Mouse (Mus musculus): ENCODE measurements at regions not wholly inside any gene's neighbourhood (a gene's known extent, or its start where the extent isn't known, plus 50 kb on each side); places are given as distances from the start of the nearest gene placed in this dataset.

DNA sequence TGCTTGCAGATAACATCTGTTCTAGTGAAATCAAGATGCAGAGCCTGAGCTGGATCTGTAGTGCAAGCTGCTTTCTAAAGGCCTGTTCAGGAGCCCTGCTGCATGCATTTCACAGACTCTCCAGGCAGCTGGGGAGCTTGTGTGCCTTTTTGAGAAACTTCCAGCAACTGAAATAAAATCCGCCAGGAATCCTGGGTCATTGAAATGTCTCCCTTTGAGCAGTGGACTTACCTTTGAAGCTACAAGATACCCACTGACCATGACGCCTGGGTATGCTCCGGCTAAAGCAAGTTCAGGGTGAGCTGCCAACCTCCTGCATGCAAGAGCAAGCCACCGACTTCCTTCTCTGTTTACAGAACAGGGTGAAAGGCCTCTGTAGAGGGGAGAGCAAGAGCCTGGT, 278.7 kb downstream of the Cenpw start:
- no peak for TF ChIP-seq CTCF (IDR thresholded peaks at IDR 0.05; ENCODE audit: low read depth)
- TF ChIP-seq EP300 (IDR thresholded peaks at IDR 0.05; ENCODE audit: low read depth): no peak
- ATAC-seq (ENCODE audit: insufficient read depth, low read depth): no peak
- 26% methylated on average over 4 of the region's 4 CpGs for WGBS

GRCm38 (mm10) chr10:29897780-29898363, 302.5 kb downstream of the Cenpw start:
- ATAC-seq (ENCODE audit: insufficient read depth, low read depth): no peak
- WGBS: 67% methylated on average over 1 of the region's 1 CpGs
- TF ChIP-seq CTCF (IDR thresholded peaks at IDR 0.05; ENCODE audit: low read depth) (no peak), EP300 (IDR thresholded peaks at IDR 0.05; ENCODE audit: low read depth) (no peak)

More for the DNA sequence above, 278.7 kb downstream of the Cenpw start:
- Histone ChIP-seq H3K4me3 (ENCODE audit: low read depth, low read length) (no peak overlapping the region), H3K9me3 (replicated peaks; ENCODE audit: control insufficient read depth, low read length) (no peaks in the 10 kb centered on the region), H3K4me1 (ENCODE audit: control insufficient read depth, insufficient read depth) (no peaks in the 10 kb centered on the region), H3K4me2 (ENCODE audit: low read depth, low read length) (no peak overlapping the region), H3K27ac (ENCODE audit: low read depth) (no peak overlapping the region), H3K27me3 (ENCODE audit: control insufficient read depth, insufficient read depth, low read length) (no peaks in the 10 kb centered on the region), H3K36me3 (replicated peaks; ENCODE audit: control insufficient read depth, insufficient read depth, low read length) (no peaks in the 10 kb centered on the region), H3K9ac (replicated peaks; ENCODE audit: low read depth, low read length) (no peak overlapping the region)
- DNase-seq (ENCODE audit: low spot score): no peak

GRCm38 (mm10) chr10:29864566-29864965, 328.9 kb upstream of the Rspo3 start:
- Histone ChIP-seq H3K9me3 (replicated peaks; ENCODE audit: control insufficient read depth, low read length) (no peaks in the 10 kb centered on the region), H3K9ac (replicated peaks; ENCODE audit: low read depth, low read length) (no peak overlapping the region), H3K36me3 (replicated peaks; ENCODE audit: control insufficient read depth, insufficient read depth, low read length) (no peaks in the 10 kb centered on the region), H3K4me2 (ENCODE audit: low read depth, low read length) (no peak overlapping the region), H3K4me1 (ENCODE audit: control insufficient read depth, insufficient read depth) (no peaks in the 10 kb centered on the region), H3K27ac (ENCODE audit: low read depth) (no peak overlapping the region), H3K27me3 (ENCODE audit: control insufficient read depth, insufficient read depth, low read length) (no peaks in the 10 kb centered on the region), H3K4me3 (ENCODE audit: low read depth, low read length) (no peak overlapping the region)
- no peak for DNase-seq (ENCODE audit: low spot score)
- ATAC-seq (ENCODE audit: insufficient read depth, low read depth): no peak
- TF ChIP-seq EP300 (IDR thresholded peaks at IDR 0.05; ENCODE audit: low read depth) (no peak), CTCF (IDR thresholded peaks at IDR 0.05; ENCODE audit: low read depth) (no peak)

More at GRCm38 (mm10) chr10:29897780-29898363, 302.5 kb downstream of the Cenpw start:
- no peak for DNase-seq (ENCODE audit: low spot score)
- H3K4me3 ChIP-seq (ENCODE audit: low read depth, low read length): no peak overlapping the region
- H3K36me3 ChIP-seq (replicated peaks; ENCODE audit: control insufficient read depth, insufficient read depth, low read length): no peaks in the 10 kb centered on the region
- H3K9me3 ChIP-seq (replicated peaks; ENCODE audit: control insufficient read depth, low read length): no peaks in the 10 kb centered on the region
- H3K27ac ChIP-seq (ENCODE audit: low read depth): no peak overlapping the region
- H3K9ac ChIP-seq (replicated peaks; ENCODE audit: low read depth, low read length): no peak overlapping the region
- no peaks in the 10 kb centered on the region for H3K27me3 ChIP-seq (ENCODE audit: control insufficient read depth, insufficient read depth, low read length)
- H3K4me2 ChIP-seq (ENCODE audit: low read depth, low read length): no peak overlapping the region
- H3K4me1 ChIP-seq (ENCODE audit: control insufficient read depth, insufficient read depth): no peaks in the 10 kb centered on the region

DNA sequence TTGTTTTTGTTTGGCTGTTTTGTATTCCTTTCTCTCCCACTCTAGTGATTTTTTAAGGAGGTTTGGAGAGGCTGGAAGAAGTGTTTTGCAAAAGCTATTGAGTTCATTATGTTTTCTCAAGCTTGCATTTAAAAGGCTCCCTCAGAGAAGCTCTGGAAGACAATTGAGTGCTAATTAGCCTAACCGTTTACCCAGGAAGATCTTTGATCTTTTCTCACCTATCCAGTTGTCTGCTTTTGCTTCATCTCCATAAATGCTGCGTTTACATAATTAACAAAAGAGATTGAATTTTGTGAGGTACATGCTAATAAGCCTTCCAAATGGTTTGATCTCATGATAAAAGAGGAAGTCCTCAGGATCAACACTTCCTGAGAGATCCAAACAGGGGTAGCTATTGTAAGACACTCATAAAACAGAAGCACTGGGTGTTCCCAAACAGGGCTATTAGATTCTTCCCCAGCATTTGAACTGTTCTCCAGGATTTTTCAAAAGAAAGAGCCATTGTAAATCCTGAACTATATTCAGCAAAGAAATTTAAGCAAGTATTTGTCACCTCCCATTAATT, 320.2 kb upstream of the Rspo3 start:
- Histone ChIP-seq H3K9ac (replicated peaks; ENCODE audit: low read depth, low read length) (no peak overlapping the region), H3K4me2 (ENCODE audit: low read depth, low read length) (no peak overlapping the region), H3K27me3 (ENCODE audit: control insufficient read depth, insufficient read depth, low read length) (no peaks in the 10 kb centered on the region), H3K9me3 (replicated peaks; ENCODE audit: control insufficient read depth, low read length) (no peaks in the 10 kb centered on the region), H3K36me3 (replicated peaks; ENCODE audit: control insufficient read depth, insufficient read depth, low read length) (no peaks in the 10 kb centered on the region), H3K4me1 (ENCODE audit: control insufficient read depth, insufficient read depth) (no peaks in the 10 kb centered on the region), H3K27ac (ENCODE audit: low read depth) (no peak overlapping the region), H3K4me3 (ENCODE audit: low read depth, low read length) (no peak overlapping the region)
- DNase-seq (ENCODE audit: low spot score): no peak
- ATAC-seq (ENCODE audit: insufficient read depth, low read depth): no peak
- no peak for TF ChIP-seq EP300 (IDR thresholded peaks at IDR 0.05; ENCODE audit: low read depth)
- TF ChIP-seq CTCF (IDR thresholded peaks at IDR 0.05; ENCODE audit: low read depth): no peak
- 9% methylated on average over 2 of the region's 2 CpGs for WGBS

- no peaks in the 10 kb centered on the region for H3K36me3 ChIP-seq (replicated peaks; ENCODE audit: control insufficient read depth, insufficient read depth, low read length)
- TF ChIP-seq EP300 (IDR thresholded peaks at IDR 0.05; ENCODE audit: low read depth) (no peak), CTCF (IDR thresholded peaks at IDR 0.05; ENCODE audit: low read depth) (no peak)
- H3K9me3 ChIP-seq (replicated peaks; ENCODE audit: control insufficient read depth, low read length): no peaks in the 10 kb centered on the region
- H3K4me1 ChIP-seq (ENCODE audit: control insufficient read depth, insufficient read depth): no peaks in the 10 kb centered on the region
- WGBS: 54% methylated on average over 2 of the region's 2 CpGs
- no peak overlapping the region for H3K27ac ChIP-seq (ENCODE audit: low read depth)
- no peak overlapping the region for H3K9ac ChIP-seq (replicated peaks; ENCODE audit: low read depth, low read length)
- H3K4me2 ChIP-seq (ENCODE audit: low read depth, low read length): no peak overlapping the region
- DNase-seq (ENCODE audit: low spot score): no peak
- no peak overlapping the region for H3K4me3 ChIP-seq (ENCODE audit: low read depth, low read length)
- no peaks in the 10 kb centered on the region for H3K27me3 ChIP-seq (ENCODE audit: control insufficient read depth, insufficient read depth, low read length)
- ATAC-seq (ENCODE audit: insufficient read depth, low read depth): no peak
Measured at GRCm38 (mm10) chr10:29852516-29852915, 316.8 kb upstream of the Rspo3 start.

Data from heart, postnatal 0 days (tissue).